Mouse (Mus musculus) left cerebral cortex, postnatal 36 days (tissue): ENCODE measurements at regions not wholly inside any gene's neighbourhood (a gene's known extent, or its start where the extent isn't known, plus 50 kb on each side); places are given as distances from the start of the nearest gene placed in this dataset.
"Not testable (repeated sequence)": the region's sequence is repeated elsewhere in the genome, so short reads cannot be mapped to it uniquely, and the experiment has no call there.

Experiments
- DNase-seq, 2 experiments: peaks; one replicate each; pipeline ENCODE4 v3.0.0; 2021 to 2022; ENCODE audit warnings: low spot score in 2 of 2, mixed read lengths in 1 of 2
- intact Hi-C: fragments of 180-260 bp; cut with DNase I; formaldehyde crosslinking; loops from one replicate; pipeline ENCODE4 v1.15.1; 2025

GRCm38 (mm10) chr8:5523281-5523680, 418.1 kb upstream of the Slc10a2 start:
- DNase-seq, result no peak
- intact Hi-C loops, result no loop called here

- intact Hi-C loops, result no loop called here
- no peak for DNase-seq
Measured at GRCm38 (mm10) chr8:5495861-5496260, 390.7 kb upstream of the Slc10a2 start.

- intact Hi-C loops, result no loop called here
- no peak for DNase-seq
Measured at GRCm38 (mm10) chr8:5490491-5490890, 385.3 kb upstream of the Slc10a2 start.

- DNase-seq, result no peak
- intact Hi-C loops, result no loop called here
Measured at GRCm38 (mm10) chr8:5482938-5483337, 377.8 kb upstream of the Slc10a2 start.

GRCm38 (mm10) chr8:5472999-5473398, 367.8 kb upstream of the Slc10a2 start:
- no peak for DNase-seq
- intact Hi-C loops, result no loop called here

- no peak for DNase-seq
- intact Hi-C loops, result no loop called here
Measured at GRCm38 (mm10) chr8:5472582-5472981, 367.4 kb upstream of the Slc10a2 start.

GRCm38 (mm10) chr8:5457619-5458018, 352.5 kb upstream of the Slc10a2 start:
- intact Hi-C loops, result no loop called here
- DNase-seq, result no peak

- intact Hi-C loops, result no loop called here
- no peak for DNase-seq
Measured at GRCm38 (mm10) chr8:5453469-5453868, 348.3 kb upstream of the Slc10a2 start.

- DNase-seq, intact Hi-C loops: not testable (repeated sequence)
Measured at GRCm38 (mm10) chr8:5442243-5442642, 337.1 kb upstream of the Slc10a2 start.

- DNase-seq, intact Hi-C loops: not testable (repeated sequence)
Measured at GRCm38 (mm10) chr8:5440404-5440803, 335.3 kb upstream of the Slc10a2 start.

- intact Hi-C loops, result no loop called here
- no peak for DNase-seq
Measured at GRCm38 (mm10) chr8:5439054-5439453, 333.9 kb upstream of the Slc10a2 start.

- no peak for DNase-seq
- intact Hi-C loops, result no loop called here
Measured at GRCm38 (mm10) chr8:5428303-5428971, 323.3 kb upstream of the Slc10a2 start.

- intact Hi-C loops, DNase-seq: not testable (repeated sequence)
Measured at GRCm38 (mm10) chr8:5416841-5417240, 311.7 kb upstream of the Slc10a2 start.

GRCm38 (mm10) chr8:5384851-5385250, 279.7 kb upstream of the Slc10a2 start:
- intact Hi-C loops, result no loop called here
- DNase-seq, result no peak

- DNase-seq, result no peak
- intact Hi-C loops, result no loop called here
Measured at GRCm38 (mm10) chr8:5378001-5378400, 272.9 kb upstream of the Slc10a2 start.

GRCm38 (mm10) chr8:5339953-5340352, 234.8 kb upstream of the Slc10a2 start:
- intact Hi-C loops, result no loop called here
- no peak for DNase-seq

- intact Hi-C loops, result no loop called here
- DNase-seq, result no peak
Measured at GRCm38 (mm10) chr8:5314594-5314993, 209.4 kb upstream of the Slc10a2 start.

GRCm38 (mm10) chr8:5299982-5300381, 194.8 kb upstream of the Slc10a2 start:
- intact Hi-C loops, result loop anchor here (10.0 kb wide), 2 partner anchors 695 to 1275 kb away; no protein-coding TSS in a partner anchor
- no peak for DNase-seq

GRCm38 (mm10) chr8:5297190-5297589, 192.0 kb upstream of the Slc10a2 start:
- intact Hi-C loops, result loop anchor here (10.0 kb wide), 2 partner anchors 698 to 1278 kb away; no protein-coding TSS in a partner anchor
- no peak for DNase-seq

- DNase-seq, result no peak
- intact Hi-C loops, result no loop called here
Measured at GRCm38 (mm10) chr8:5285708-5286161, 180.6 kb upstream of the Slc10a2 start.

- DNase-seq, result no peak
- intact Hi-C loops, result no loop called here
Measured at GRCm38 (mm10) chr8:5283799-5284198, 178.6 kb upstream of the Slc10a2 start.

- intact Hi-C loops, result no loop called here
- no peak for DNase-seq
Measured at GRCm38 (mm10) chr8:5262316-5262715, 157.2 kb upstream of the Slc10a2 start.
